Mouse (Mus musculus) cortical plate, adult 2 months (tissue): ENCODE data around the gene Spata4. TPM values are rescaled to one million over a fixed set of nuclear protein-coding genes. Genes with fewer than 3 reads are reported as not detected.
"Not testable (repeated sequence)": the region's sequence is repeated elsewhere in the genome, so short reads cannot be mapped to it uniquely, and the experiment has no call there.

Source experiments
- H3K27ac ChIP-seq: fragments of 200-500 bp; 2 replicates; pipeline ENCODE4 v1.5.1; 2012; ENCODE audit warnings: low read length, control low read depth, inconsistent platforms; ENCODE audit not compliant: insufficient read depth
- H3K4me1 ChIP-seq: fragments of 200-500 bp; 2 replicates; pipeline ENCODE4 v1.6.1; 2011; ENCODE audit warnings: low read length; ENCODE audit not compliant: control insufficient read depth, insufficient read depth
- H3K4me3 ChIP-seq: fragments of 200-500 bp; 2 replicates; pipeline ENCODE4 v1.5.1; 2011; ENCODE audit warnings: mild to moderate bottlenecking, low read length, control low read depth; ENCODE audit not compliant: insufficient read depth
- CTCF ChIP-seq: fragments of 200-500 bp; IDR thresholded peaks from 2 replicates; pipeline ENCODE4 v1.5.1; 2011; ENCODE audit warnings: mild to moderate bottlenecking, control low read depth, low read length; ENCODE audit not compliant: insufficient read depth; ENCODE audit errors: extremely low read depth
- POLR2A ChIP-seq: fragments of 200-500 bp; IDR thresholded peaks from 2 replicates; pipeline ENCODE4 v1.6.1; 2011; ENCODE audit warnings: mild to moderate bottlenecking, low read length, control low read depth; ENCODE audit not compliant: insufficient read depth; ENCODE audit errors: extremely low read depth
- polyA plus RNA-seq: library from polyadenylated mRNA; depleted of rRNA; stranded (reverse); fragments of >200 nt; gene quantifications from 2 replicates; pipeline ENCODE4 v1.2.3, GENCODE M21; 2012; rRNA removed

Spata4 gene
- polyA plus RNA-seq, 1 experiment, result 0.13 TPM

GRCm38 (mm10) chr8:54596051-54596450 lies 4.5 kb upstream of the Spata4 start:
- no peak for TF ChIP-seq CTCF
- no peak for TF ChIP-seq POLR2A
- Histone ChIP-seq H3K4me3 (no peak overlapping the region), H3K27ac (no peak overlapping the region), H3K4me1 (peaks cover 10% of the 10 kb centered on the region)

GRCm38 (mm10) chr8:54596940-54597339 lies 3.6 kb upstream of the Spata4 start:
- Histone ChIP-seq H3K27ac (peak overlapping the region; percentile 94), H3K4me3 (no peak overlapping the region), H3K4me1 (peaks cover 10% of the 10 kb centered on the region)
- TF ChIP-seq POLR2A, result no peak
- TF ChIP-seq CTCF, result no peak

GRCm38 (mm10) chr8:54597386-54597785 lies 3.2 kb upstream of the Spata4 start:
- Histone ChIP-seq H3K27ac (peak overlapping the region; percentile 94), H3K4me3 (no peak overlapping the region), H3K4me1 (peaks cover 10% of the 10 kb centered on the region)
- no peak for TF ChIP-seq CTCF
- no peak for TF ChIP-seq POLR2A

GRCm38 (mm10) chr8:54603440-54603839 lies 2.9 kb downstream of the Spata4 start:
- Histone ChIP-seq H3K4me1 (peaks cover 3% of the 10 kb centered on the region; the same call in 1 of the 2 replicates), H3K4me3 (no peak overlapping the region), H3K27ac (no peak overlapping the region)
- TF ChIP-seq POLR2A (no peak), CTCF (no peak)

GRCm38 (mm10) chr8:54609336-54609735 lies 8.8 kb downstream of the Spata4 start:
- Histone ChIP-seq H3K27ac (no peak overlapping the region), H3K4me1 (no peaks in the 10 kb centered on the region), H3K4me3 (no peak overlapping the region)
- TF ChIP-seq CTCF (no peak), POLR2A (no peak)

- no peaks in the 10 kb centered on the region for H3K4me1 ChIP-seq
- H3K4me3 ChIP-seq, result no peak overlapping the region
- no peak overlapping the region for H3K27ac ChIP-seq
- TF ChIP-seq CTCF (no peak), POLR2A (no peak)
These were observed 9.7 kb downstream of the Spata4 start for GRCm38 (mm10) chr8:54610238-54610637.

GRCm38 (mm10) chr8:54616710-54617109 lies 16.1 kb downstream of the Spata4 start:
- H3K27ac ChIP-seq, H3K4me3 ChIP-seq, H3K4me1 ChIP-seq: not testable (repeated sequence)

- H3K4me3 ChIP-seq, result no peak overlapping the region
- no peak overlapping the region for H3K27ac ChIP-seq
- TF ChIP-seq CTCF, result no peak
- no peaks in the 10 kb centered on the region for H3K4me1 ChIP-seq
These were observed 38.1 kb downstream of the Spata4 start for GRCm38 (mm10) chr8:54638634-54639033.

Other genes starting within 250 kb of the Spata4 start
- gene Asb5, start 71.2 kb upstream of the Spata4 start, polyA plus RNA-seq, result 2.3 and 2.5 TPM in 2 replicates
- 51.1 and 51.2 TPM in 2 replicates for gene Spcs3, start 70.8 kb upstream of the Spata4 start, polyA plus RNA-seq